ENCODE assay signal across 20 mouse cellular contexts in the genomic region with DNA sequence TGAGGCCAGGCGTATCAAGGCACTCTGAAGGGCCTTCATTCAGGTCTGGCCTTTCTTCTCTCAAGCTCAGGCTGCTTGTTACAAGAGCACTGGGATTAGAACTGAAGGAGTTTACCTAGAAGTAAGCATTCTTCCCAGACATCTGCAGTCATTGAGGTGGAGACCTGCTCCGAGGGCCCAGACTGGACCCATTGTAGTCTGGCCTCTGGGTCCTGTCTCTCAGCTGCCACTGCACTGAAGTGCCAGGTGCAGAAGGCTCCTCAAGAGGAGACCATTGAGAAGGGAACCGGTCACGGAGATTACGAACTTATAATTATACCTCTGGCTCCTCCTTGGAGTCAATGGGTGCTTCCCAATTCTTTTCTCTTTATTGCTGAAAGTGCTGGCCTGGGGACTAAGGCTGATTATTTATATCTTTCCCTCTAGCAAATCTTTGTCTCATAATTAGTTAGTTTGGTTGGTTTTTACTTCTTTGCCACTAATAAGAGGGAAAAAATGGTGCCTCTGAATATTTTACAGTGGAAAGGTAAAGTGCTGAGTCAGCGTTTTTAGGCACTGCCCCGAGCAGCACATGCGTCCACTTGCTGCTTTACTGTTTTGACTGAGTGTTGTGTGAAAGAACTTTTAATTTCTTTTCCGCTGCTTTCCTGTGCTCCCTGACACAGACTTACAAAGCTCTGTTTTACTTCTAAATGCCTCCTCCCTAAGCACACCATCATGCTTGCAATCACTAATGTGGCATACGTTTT.
DNase-seq lines count a peak whose midpoint lies in the region; ATAC-seq and TF ChIP-seq lines count a peak whose summit lies in the region.
"Had no signal": no experiment of that assay in that cellular context is flagged by ENCODE, and none has a peak within 500 bp of the region (broad histone marks: within the 10 kb centered on the region; RNA-seq: fewer than 3 reads in every experiment).

No protein-coding gene starts in this region.

- ATAC-seq in midbrain, embryonic 15.5 days (replicated peaks) = 0 out of 2 replicates have a peak, but pooled peaks have one; percentile 30
- ATAC-seq in midbrain, embryonic 14.5 days (ENCODE audit: low FRiP score, low TSS enrichment) = no peak
- peak; percentile 90 for ATAC-seq in limb, embryonic 12.5 days (ENCODE audit: insufficient number of reproducible peaks, insufficient read depth, low FRiP score, low TSS enrichment, low read depth)
- ATAC-seq in inflammation-experienced regulatory T-cells, adult 6 months = no peak
- ATAC-seq in heart, embryonic 11.5 days (replicated peaks; ENCODE audit: insufficient number of reproducible peaks, low FRiP score, low TSS enrichment) = no peak
- ATAC-seq: activated CD4-positive, CD25-positive, alpha-beta regulatory T cell, adult 4 months; forebrain, embryonic 14.5 days; Patski had no signal

- H3K36me3 ChIP-seq in midbrain, embryonic 15.5 days (replicated peaks) = no peaks in the 10 kb centered on the region
- H3K36me3 ChIP-seq in midbrain, embryonic 14.5 days (ENCODE audit: control insufficient read depth, insufficient read depth, low read length) = no peaks in the 10 kb centered on the region
- no peaks in the 10 kb centered on the region for H3K36me3 ChIP-seq in limb, embryonic 12.5 days
- H3K36me3 ChIP-seq in heart, embryonic 11.5 days (ENCODE audit: control insufficient read depth, insufficient read depth, low read length) = no peaks in the 10 kb centered on the region
- H3K36me3 ChIP-seq: embryonic facial prominence, embryonic 13.5 days; heart, embryonic 12.5 days; hindbrain, embryonic 15.5 days had no signal

- 84% methylated on average over 10 of the region's 10 CpGs for WGBS in midbrain, embryonic 15.5 days
- 84% methylated on average over 10 of the region's 10 CpGs for WGBS in midbrain, embryonic 14.5 days
- WGBS in limb, embryonic 12.5 days = 49% methylated on average over 10 of the region's 10 CpGs
- 64% methylated on average over 10 of the region's 10 CpGs for WGBS in heart, embryonic 11.5 days (ENCODE audit: insufficient replicate concordance)

- no peak for TF ChIP-seq POLR2A in brain, embryonic 14.5 days (IDR thresholded peaks at IDR 0.05; ENCODE audit: borderline replicate concordance, extremely low read depth, insufficient read depth, insufficient read length, poor library complexity, severe bottlenecking)

- H3K4me1 ChIP-seq in midbrain, embryonic 15.5 days = no peaks in the 10 kb centered on the region
- H3K4me1 ChIP-seq in midbrain, embryonic 14.5 days (ENCODE audit: control insufficient read depth, insufficient read depth, low read length) = no peaks in the 10 kb centered on the region
- H3K4me1 ChIP-seq in limb, embryonic 12.5 days (replicated peaks) = peaks cover 28% of the 10 kb centered on the region
- no peaks in the 10 kb centered on the region for H3K4me1 ChIP-seq in heart, embryonic 11.5 days (ENCODE audit: control insufficient read depth, insufficient read depth, low read length)
- H3K4me1 ChIP-seq: hindbrain, embryonic 15.5 days had no signal

- H3K9me3 ChIP-seq in midbrain, embryonic 15.5 days = no peaks in the 10 kb centered on the region
- H3K9me3 ChIP-seq in midbrain, embryonic 14.5 days (ENCODE audit: control insufficient read depth, low read length) = no peaks in the 10 kb centered on the region
- no peaks in the 10 kb centered on the region for H3K9me3 ChIP-seq in limb, embryonic 12.5 days
- no peaks in the 10 kb centered on the region for H3K9me3 ChIP-seq in heart, embryonic 11.5 days (replicated peaks; ENCODE audit: control insufficient read depth, low read length)
- H3K9me3 ChIP-seq: embryonic facial prominence, embryonic 13.5 days; heart, embryonic 12.5 days; hindbrain, embryonic 15.5 days had no signal

- no peaks in the 10 kb centered on the region for H3K27me3 ChIP-seq in midbrain, embryonic 15.5 days (replicated peaks)
- H3K27me3 ChIP-seq in midbrain, embryonic 14.5 days (ENCODE audit: control insufficient read depth, insufficient read depth, low read length) = no peaks in the 10 kb centered on the region
- no peaks in the 10 kb centered on the region for H3K27me3 ChIP-seq in limb, embryonic 12.5 days
- H3K27me3 ChIP-seq in heart, embryonic 11.5 days (ENCODE audit: control insufficient read depth, insufficient read depth, low read length) = no peaks in the 10 kb centered on the region
- H3K27me3 ChIP-seq: embryonic facial prominence, embryonic 13.5 days; heart, embryonic 12.5 days; hindbrain, embryonic 15.5 days; Patski had no signal

- no peak overlapping the region for H3K27ac ChIP-seq in midbrain, embryonic 15.5 days
- H3K27ac ChIP-seq in midbrain, embryonic 14.5 days (replicated peaks; ENCODE audit: low read depth, low read length) = no peak overlapping the region
- peak overlapping the region; percentile 76 for H3K27ac ChIP-seq in limb, embryonic 12.5 days
- H3K27ac ChIP-seq in gastrocnemius, adult 2 months = no peak overlapping the region
- no peak overlapping the region for H3K27ac ChIP-seq in heart, embryonic 11.5 days (ENCODE audit: low read depth, low read length)
- H3K27ac ChIP-seq: embryonic facial prominence, embryonic 13.5 days; heart, adult 2 months; hindbrain, embryonic 15.5 days had no signal

- no peak overlapping the region for H3K9ac ChIP-seq in midbrain, embryonic 15.5 days
- no peak overlapping the region for H3K9ac ChIP-seq in midbrain, embryonic 14.5 days (replicated peaks; ENCODE audit: low read length)
- H3K9ac ChIP-seq in limb, embryonic 12.5 days (replicated peaks) = no peak overlapping the region
- H3K9ac ChIP-seq in heart, embryonic 11.5 days (ENCODE audit: low read depth, low read length) = no peak overlapping the region
- H3K9ac ChIP-seq: embryonic facial prominence, embryonic 13.5 days; heart, embryonic 12.5 days; hindbrain, embryonic 15.5 days had no signal

- no peak overlapping the region for H3K4me3 ChIP-seq in midbrain, embryonic 15.5 days
- no peak overlapping the region for H3K4me3 ChIP-seq in midbrain, embryonic 14.5 days (replicated peaks; ENCODE audit: low read depth, low read length)
- no peak overlapping the region for H3K4me3 ChIP-seq in limb, embryonic 12.5 days (replicated peaks)
- no peak overlapping the region for H3K4me3 ChIP-seq in gastrocnemius, adult 2 months
- H3K4me3 ChIP-seq in heart, embryonic 11.5 days (ENCODE audit: low read depth, low read length) = no peak overlapping the region
- H3K4me3 ChIP-seq: embryonic facial prominence, embryonic 13.5 days; heart, adult 2 months; heart, embryonic 12.5 days; hindbrain, embryonic 15.5 days had no signal

- no peak for TF ChIP-seq CTCF in brain, embryonic 14.5 days (IDR thresholded peaks at IDR 0.05; ENCODE audit: borderline replicate concordance, extremely low read depth, insufficient read depth, insufficient read length)
- no peak for TF ChIP-seq CTCF in gastrocnemius, adult 2 months (IDR thresholded peaks at IDR 0.05)

- no peak for DNase-seq in midbrain, embryonic 14.5 days
- peak; percentile 14 for DNase-seq in brain, embryonic 14.5 days (ENCODE audit: low read depth)
- no peak for DNase-seq in gastrocnemius, adult 2 months
- DNase-seq: adrenal gland, postnatal 14 days; cerebellum, adult 18-20 months; cerebellum, adult 9-11 months; cerebellum, postnatal 36 days; gastrocnemius, postnatal 10 days; heart, adult 2 months; kidney, adult 11 months had no signal

- H3K4me2 ChIP-seq in midbrain, embryonic 15.5 days = no peak overlapping the region
- no peak overlapping the region for H3K4me2 ChIP-seq in midbrain, embryonic 14.5 days (ENCODE audit: low read length)
- no peak overlapping the region for H3K4me2 ChIP-seq in limb, embryonic 12.5 days
- H3K4me2 ChIP-seq in heart, embryonic 11.5 days = no peak overlapping the region
- H3K4me2 ChIP-seq: embryonic facial prominence, embryonic 13.5 days; heart, embryonic 12.5 days; hindbrain, embryonic 15.5 days had no signal

- intact Hi-C loops in gastrocnemius, adult 2 months (cut with DNase I) = no loop called here

Comparison
In these comparisons a context has a peak if more than half of its experiments do, and no peak if none do; other contexts are left out.
1. ATAC-seq: peak in midbrain, embryonic 15.5 days (single experiment) and limb, embryonic 12.5 days (single experiment); none in midbrain, embryonic 14.5 days (single experiment), inflammation-experienced regulatory T-cells, adult 6 months (single experiment) and heart, embryonic 11.5 days (single experiment).